Mouse (Mus musculus) right cerebral cortex, postnatal 4 days (tissue): ENCODE data around the gene Magohb.
A peak's percentile ranks its signal among the peaks of the same experiment; 100 is the strongest.
"Not testable (repeated sequence)": the region's sequence is repeated elsewhere in the genome, so short reads cannot be mapped to it uniquely, and the experiment has no call there.

Experiments
- DNase-seq: peaks from one replicate; pipeline ENCODE4 v3.0.0-alpha.2; 2022

Magohb gene

GRCm38 (mm10) chr6:131292991-131293788, at the start of gene Magohb:
Magohb (minus strand) TSS chr6:131293244.
- DNase-seq, result peak; percentile 96

- no peak for DNase-seq
Observed at GRCm38 (mm10) chr6:131340082-131340481, 47.0 kb upstream of the Magohb start.

GRCm38 (mm10) chr6:131339309-131339708, 46.3 kb upstream of the Magohb start:
- DNase-seq, result no peak

- DNase-seq, result no peak
Observed at GRCm38 (mm10) chr6:131338787-131339186, 45.7 kb upstream of the Magohb start.

- DNase-seq, result no peak
Observed at GRCm38 (mm10) chr6:131327076-131327475, 34.0 kb upstream of the Magohb start.

- DNase-seq, result no peak
Observed at GRCm38 (mm10) chr6:131321854-131322639, 29.0 kb upstream of the Magohb start.

- no peak for DNase-seq
Observed at GRCm38 (mm10) chr6:131316155-131317101, 23.4 kb upstream of the Magohb start.

- no peak for DNase-seq
Observed at GRCm38 (mm10) chr6:131308031-131308430, 15.0 kb upstream of the Magohb start.

GRCm38 (mm10) chr6:131304776-131305175, 11.7 kb upstream of the Magohb start:
- DNase-seq, result no peak

GRCm38 (mm10) chr6:131298531-131298930, 5.5 kb upstream of the Magohb start:
- DNase-seq, result no peak

- no peak for DNase-seq
Observed at GRCm38 (mm10) chr6:131294435-131295112, 1.5 kb upstream of the Magohb start.

- no peak for DNase-seq
Observed at GRCm38 (mm10) chr6:131293916-131294315, 872 bp upstream of the Magohb start.

- no peak for DNase-seq
Observed at GRCm38 (mm10) chr6:131292276-131292990, 611 bp downstream of the Magohb start.

- peak; percentile 7 for DNase-seq
Observed at GRCm38 (mm10) chr6:131290430-131290829, 2.6 kb downstream of the Magohb start.

- DNase-seq, result not testable (repeated sequence)
Observed at GRCm38 (mm10) chr6:131278160-131278559, 14.9 kb downstream of the Magohb start.

GRCm38 (mm10) chr6:131276659-131277058, 16.4 kb downstream of the Magohb start:
- no peak for DNase-seq

- no peak for DNase-seq
Observed at GRCm38 (mm10) chr6:131272311-131272710, 20.7 kb downstream of the Magohb start.

- no peak for DNase-seq
Observed at GRCm38 (mm10) chr6:131270312-131270711, 22.7 kb downstream of the Magohb start.

GRCm38 (mm10) chr6:131269599-131269998, 23.4 kb downstream of the Magohb start:
- no peak for DNase-seq

GRCm38 (mm10) chr6:131264175-131264574, 28.9 kb downstream of the Magohb start:
- no peak for DNase-seq

GRCm38 (mm10) chr6:131262778-131263177, 30.3 kb downstream of the Magohb start:
- DNase-seq, result no peak

- DNase-seq, result no peak
Observed at GRCm38 (mm10) chr6:131262009-131262408, 31.0 kb downstream of the Magohb start.
